Mouse (Mus musculus): ENCODE data around the gene Sfxn4. TPM values are rescaled to one million over a fixed set of nuclear protein-coding genes. Genes with fewer than 3 reads are reported as not detected.

Gene Sfxn4
- total RNA-seq, 2 experiments from 2014 or later, result 12.7 to 13.7 TPM

GRCm38 (mm10) chr19:60788214-60788960, 72.9 kb downstream of the Sfxn4 start:
- intact Hi-C loops (cut with DNase I), result no loop called here

GRCm38 (mm10) chr19:60787465-60788150, 73.7 kb downstream of the Sfxn4 start:
- no peak for DNase-seq (ENCODE audit: low spot score in 2 of 2)
- intact Hi-C loops (cut with DNase I), result no loop called here

More at GRCm38 (mm10) chr19:60788214-60788960, 72.9 kb downstream of the Sfxn4 start:
- DNase-seq (ENCODE audit: low spot score in 2 of 2), result no peak

Other genes with a start within 250 kb of the Sfxn4 start
- 10 to 100 TPM; 23.4 to 23.6 TPM for gene Nanos1, start 105.5 kb downstream of the Sfxn4 start, total RNA-seq (2021)
- 10 to 100 TPM; 93.2 to 97.1 TPM for gene Eif3a, start 70.8 kb downstream of the Sfxn4 start, total RNA-seq (2021)
- gene Fam45a, start 49.9 kb downstream of the Sfxn4 start, total RNA-seq (2021), result 10 to 100 TPM; 36.9 to 39.4 TPM
- 10 to 100 TPM; 69.0 to 71.2 TPM for gene Prdx3, start 13.1 kb upstream of the Sfxn4 start, total RNA-seq (2021)
- 10 to 100 TPM; 14.4 to 14.8 TPM for gene Grk5, start 28.3 kb upstream of the Sfxn4 start, total RNA-seq (2021)